Mouse (Mus musculus): ENCODE results near the gene Ccr3. TPM values are rescaled to one million over a fixed set of nuclear protein-coding genes. Genes with fewer than 3 reads are reported as not detected.
"Not testable (repeated sequence)": the region's sequence is repeated elsewhere in the genome, so short reads cannot be mapped to it uniquely, and the experiment has no call there.

Ccr3 gene
- polyA plus RNA-seq (2012; rRNA removed) = 0.13 and 0.25 TPM in 2 replicates

- Histone ChIP-seq H3K36me3 (ENCODE audit: control insufficient read depth, insufficient read depth, low read length) (no peaks in the 10 kb centered on the region), H3K27ac (ENCODE audit: insufficient read depth, low read depth, low read length) (no peak within 1 kb of the TSS), H3K4me3 (ENCODE audit: low read depth, low read length) (no peak within 1 kb of the TSS), H3K4me1 (ENCODE audit: control insufficient read depth, insufficient read depth, insufficient read length, low read length) (no peaks in the 10 kb centered on the region), H3K27me3 (ENCODE audit: control insufficient read depth, insufficient read depth, low read length) (no peaks in the 10 kb centered on the region)
- WGBS = 77% methylated on average over 1 of the region's 1 CpGs
- no peak for TF ChIP-seq POLR2A (IDR thresholded peaks at IDR 0.05; ENCODE audit: low read depth, low read length)
- TF ChIP-seq CTCF (IDR thresholded peaks at IDR 0.05; ENCODE audit: extremely low read depth, insufficient read length, insufficient replicate concordance, low read depth, low read length) = no peak
Observed at GRCm38 (mm10) chr9:124021672-124022071, at the start of gene Ccr3. Gene Ccr3 (plus strand): TSS chr9:124021972.

- no peaks in the 10 kb centered on the region for H3K36me3 ChIP-seq (ENCODE audit: control insufficient read depth, insufficient read depth, low read length)
- no peak overlapping the region for H3K27ac ChIP-seq (ENCODE audit: insufficient read depth, low read depth, low read length)
- 75% methylated on average over 2 of the region's 2 CpGs for WGBS
- H3K4me1 ChIP-seq (ENCODE audit: control insufficient read depth, insufficient read depth, insufficient read length, low read length) = no peaks in the 10 kb centered on the region
- no peak for TF ChIP-seq CTCF (IDR thresholded peaks at IDR 0.05; ENCODE audit: extremely low read depth, insufficient read length, insufficient replicate concordance, low read depth, low read length)
- TF ChIP-seq POLR2A (IDR thresholded peaks at IDR 0.05; ENCODE audit: low read depth, low read length) = no peak
- no peak overlapping the region for H3K4me3 ChIP-seq (ENCODE audit: low read depth, low read length)
- H3K27me3 ChIP-seq (ENCODE audit: control insufficient read depth, insufficient read depth, low read length) = no peaks in the 10 kb centered on the region
Observed at GRCm38 (mm10) chr9:123975630-123976029, 46.1 kb upstream of the Ccr3 start.

- no peaks in the 10 kb centered on the region for H3K4me1 ChIP-seq (ENCODE audit: control insufficient read depth, insufficient read depth, insufficient read length, low read length)
- no peak overlapping the region for H3K4me3 ChIP-seq (ENCODE audit: low read depth, low read length)
- H3K27me3 ChIP-seq (ENCODE audit: control insufficient read depth, insufficient read depth, low read length) = no peaks in the 10 kb centered on the region
- no peak for TF ChIP-seq POLR2A (IDR thresholded peaks at IDR 0.05; ENCODE audit: low read depth, low read length)
- no peak for TF ChIP-seq CTCF (IDR thresholded peaks at IDR 0.05; ENCODE audit: extremely low read depth, insufficient read length, insufficient replicate concordance, low read depth, low read length)
- WGBS = 79% methylated on average over 9 of the region's 9 CpGs
- no peaks in the 10 kb centered on the region for H3K36me3 ChIP-seq (ENCODE audit: control insufficient read depth, insufficient read depth, low read length)
- H3K27ac ChIP-seq (ENCODE audit: insufficient read depth, low read depth, low read length) = no peak overlapping the region
Observed at GRCm38 (mm10) chr9:123976876-123977663, 44.7 kb upstream of the Ccr3 start.

- Histone ChIP-seq H3K36me3 (ENCODE audit: control insufficient read depth, insufficient read depth, low read length) (no peaks in the 10 kb centered on the region), H3K4me1 (ENCODE audit: control insufficient read depth, insufficient read depth, insufficient read length, low read length) (no peaks in the 10 kb centered on the region), H3K27ac (ENCODE audit: insufficient read depth, low read depth, low read length) (no peak within 1 kb of the TSS), H3K27me3 (ENCODE audit: control insufficient read depth, insufficient read depth, low read length) (no peaks in the 10 kb centered on the region), H3K4me3 (ENCODE audit: low read depth, low read length) (no peak within 1 kb of the TSS)
- TF ChIP-seq CTCF (IDR thresholded peaks at IDR 0.05; ENCODE audit: extremely low read depth, insufficient read length, insufficient replicate concordance, low read depth, low read length) (no peak), POLR2A (IDR thresholded peaks at IDR 0.05; ENCODE audit: low read depth, low read length) (no peak)
- 27% methylated on average over 1 of the region's 1 CpGs for WGBS
Observed at GRCm38 (mm10) chr9:123978308-123978707, 43.5 kb upstream of the Ccr3 start, which contains the start of gene Ccr1l1. Gene Ccr1l1 (minus strand): TSS chr9:123978408.

- H3K4me1 ChIP-seq (ENCODE audit: control insufficient read depth, insufficient read depth, insufficient read length, low read length); H3K27ac ChIP-seq (ENCODE audit: insufficient read depth, low read depth, low read length); H3K4me3 ChIP-seq (ENCODE audit: low read depth, low read length); H3K27me3 ChIP-seq (ENCODE audit: control insufficient read depth, insufficient read depth, low read length); H3K36me3 ChIP-seq (ENCODE audit: control insufficient read depth, insufficient read depth, low read length): not testable (repeated sequence)
- no CpG with 5 or more reads among the region's 3 CpGs for WGBS
Observed at GRCm38 (mm10) chr9:123980858-123981475, 40.8 kb upstream of the Ccr3 start.

GRCm38 (mm10) chr9:123981909-123982308 is 39.9 kb upstream of the Ccr3 start:
- WGBS = 69% methylated on average over 4 of the region's 4 CpGs
- TF ChIP-seq CTCF (IDR thresholded peaks at IDR 0.05; ENCODE audit: extremely low read depth, insufficient read length, insufficient replicate concordance, low read depth, low read length) (no peak), POLR2A (IDR thresholded peaks at IDR 0.05; ENCODE audit: low read depth, low read length) (no peak)
- no peaks in the 10 kb centered on the region for H3K36me3 ChIP-seq (ENCODE audit: control insufficient read depth, insufficient read depth, low read length)

GRCm38 (mm10) chr9:123982720-123983119 is 39.1 kb upstream of the Ccr3 start:
- Histone ChIP-seq H3K27ac (ENCODE audit: insufficient read depth, low read depth, low read length) (no peak overlapping the region), H3K27me3 (ENCODE audit: control insufficient read depth, insufficient read depth, low read length) (no peaks in the 10 kb centered on the region), H3K36me3 (ENCODE audit: control insufficient read depth, insufficient read depth, low read length) (no peaks in the 10 kb centered on the region), H3K4me3 (ENCODE audit: low read depth, low read length) (no peak overlapping the region), H3K4me1 (ENCODE audit: control insufficient read depth, insufficient read depth, insufficient read length, low read length) (no peaks in the 10 kb centered on the region)
- TF ChIP-seq POLR2A (IDR thresholded peaks at IDR 0.05; ENCODE audit: low read depth, low read length) = no peak
- no peak for TF ChIP-seq CTCF (IDR thresholded peaks at IDR 0.05; ENCODE audit: extremely low read depth, insufficient read length, insufficient replicate concordance, low read depth, low read length)
- 66% methylated on average over 1 of the region's 1 CpGs for WGBS

More at GRCm38 (mm10) chr9:123981909-123982308, 39.9 kb upstream of the Ccr3 start:
- Histone ChIP-seq H3K27me3 (ENCODE audit: control insufficient read depth, insufficient read depth, low read length) (no peaks in the 10 kb centered on the region), H3K4me1 (ENCODE audit: control insufficient read depth, insufficient read depth, insufficient read length, low read length) (no peaks in the 10 kb centered on the region), H3K27ac (ENCODE audit: insufficient read depth, low read depth, low read length) (no peak overlapping the region), H3K4me3 (ENCODE audit: low read depth, low read length) (no peak overlapping the region)

Measured in small intestine, adult 2 months (tissue).